In the genomic region with DNA sequence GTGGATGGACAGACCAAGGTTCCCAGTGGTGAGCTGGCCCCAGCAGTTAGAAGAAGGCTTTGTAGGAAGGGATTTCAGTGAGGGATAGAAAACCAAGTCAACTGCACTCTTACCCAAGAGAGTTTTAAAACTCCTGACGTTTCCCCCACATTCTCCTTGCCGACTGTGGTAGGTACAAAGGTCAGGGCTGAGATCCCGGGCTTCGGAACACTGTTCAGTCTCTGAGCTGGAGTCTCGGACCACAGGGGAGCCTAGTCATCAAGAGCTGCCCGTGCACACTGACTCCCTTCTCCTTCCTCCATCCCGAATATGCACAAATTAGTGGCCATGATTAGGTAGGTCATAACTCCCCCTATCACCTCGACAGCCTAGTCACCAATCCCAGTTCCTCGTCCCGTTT, we compare ENCODE assay signal across 10 mouse cellular contexts. TPM values are rescaled to one million over a fixed set of nuclear protein-coding genes. Genes with fewer than 3 reads are reported as not detected.
A peak's percentile ranks its signal among the peaks of the same experiment; 100 is the strongest.
DNase-seq lines count a peak whose midpoint lies in the region; ATAC-seq and TF ChIP-seq lines count a peak whose summit lies in the region.
"Had no signal": no experiment of that assay in that cellular context is flagged by ENCODE, and none has a peak within 500 bp of the region (broad histone marks: within the 10 kb centered on the region; RNA-seq: fewer than 3 reads in every experiment).

No protein-coding gene starts in this region.

- no peaks in the 10 kb centered on the region for H3K36me3 ChIP-seq in hindbrain, embryonic 14.5 days (replicated peaks; ENCODE audit: control insufficient read depth, insufficient read depth)
- H3K36me3 ChIP-seq in hindbrain, embryonic 11.5 days (ENCODE audit: control insufficient read depth, insufficient read depth, low read length), result no peaks in the 10 kb centered on the region
- no peaks in the 10 kb centered on the region for H3K36me3 ChIP-seq in forebrain, embryonic 16.5 days (ENCODE audit: control insufficient read depth, insufficient read depth)
- no peaks in the 10 kb centered on the region for H3K36me3 ChIP-seq in liver, postnatal 0 days (replicated peaks; ENCODE audit: insufficient read depth, low read length)
- H3K36me3 ChIP-seq: G1E had no signal

- peak; percentile 67 for DNase-seq in adrenal gland, postnatal 10 days
- DNase-seq in adrenal gland, adult 2 months, result no peak
- no peak for DNase-seq in hindbrain, embryonic 14.5 days (ENCODE audit: low spot score)
- DNase-seq in hindbrain, embryonic 11.5 days (ENCODE audit: low spot score), result no peak
- DNase-seq in liver, postnatal 0 days, result no peak
- no peak for DNase-seq in Muller cell, postnatal 12 days (ENCODE audit: inconsistent ontology term)
- DNase-seq in gastrocnemius, adult 8-10 months (ENCODE audit: low spot score in 2 of 2), result no peak

- WGBS in hindbrain, embryonic 14.5 days, result 71% methylated on average over 10 of the region's 10 CpGs
- 79% methylated on average over 10 of the region's 10 CpGs for WGBS in hindbrain, embryonic 11.5 days
- 78% methylated on average over 10 of the region's 10 CpGs for WGBS in forebrain, embryonic 16.5 days
- 62% methylated on average over 10 of the region's 10 CpGs for WGBS in liver, postnatal 0 days (ENCODE audit: insufficient replicate concordance)

- H3K27me3 ChIP-seq in hindbrain, embryonic 14.5 days (ENCODE audit: control insufficient read depth, insufficient read depth, low read length), result no peaks in the 10 kb centered on the region
- peaks cover 14% of the 10 kb centered on the region for H3K27me3 ChIP-seq in hindbrain, embryonic 11.5 days (ENCODE audit: control insufficient read depth, insufficient read depth, low read length)
- H3K27me3 ChIP-seq in forebrain, embryonic 16.5 days (replicated peaks; ENCODE audit: control insufficient read depth, insufficient read depth, low read length), result no peaks in the 10 kb centered on the region
- H3K27me3 ChIP-seq in liver, postnatal 0 days (ENCODE audit: insufficient read depth, low read length), result no peaks in the 10 kb centered on the region

- H3K4me1 ChIP-seq in hindbrain, embryonic 14.5 days (replicated peaks; ENCODE audit: control insufficient read depth, insufficient read depth, low read length), result peaks cover 13% of the 10 kb centered on the region
- H3K4me1 ChIP-seq in hindbrain, embryonic 11.5 days (replicated peaks; ENCODE audit: control insufficient read depth, insufficient read depth, low read length), result 0 out of 2 replicates have a peak, but pooled peaks cover 6% of the 10 kb centered on the region
- H3K4me1 ChIP-seq in forebrain, embryonic 16.5 days (replicated peaks; ENCODE audit: control insufficient read depth, insufficient read depth, low read length), result peaks cover 8% of the 10 kb centered on the region
- peaks cover 15% of the 10 kb centered on the region for H3K4me1 ChIP-seq in liver, postnatal 0 days (ENCODE audit: insufficient read depth)

- H3K4me2 ChIP-seq in hindbrain, embryonic 14.5 days (replicated peaks), result peak overlapping the region; percentile 88
- no peak overlapping the region for H3K4me2 ChIP-seq in hindbrain, embryonic 11.5 days (replicated peaks; ENCODE audit: low read depth, low read length)
- peak overlapping the region; percentile 97; the same call in 1 of the 2 replicates for H3K4me2 ChIP-seq in forebrain, embryonic 16.5 days (ENCODE audit: low read length)
- H3K4me2 ChIP-seq in liver, postnatal 0 days (ENCODE audit: low read depth, low read length), result peak overlapping the region; percentile 69

- no peaks in the 10 kb centered on the region for H3K9me3 ChIP-seq in hindbrain, embryonic 14.5 days (ENCODE audit: control insufficient read depth, low read length)
- H3K9me3 ChIP-seq in hindbrain, embryonic 11.5 days (ENCODE audit: control insufficient read depth, low read length), result no peaks in the 10 kb centered on the region
- no peaks in the 10 kb centered on the region for H3K9me3 ChIP-seq in forebrain, embryonic 16.5 days (ENCODE audit: control insufficient read depth, low read length)
- H3K9me3 ChIP-seq in liver, postnatal 0 days (ENCODE audit: low read length), result no peaks in the 10 kb centered on the region
- H3K9me3 ChIP-seq: G1E had no signal

- H3K4me3 ChIP-seq in hindbrain, embryonic 14.5 days (replicated peaks; ENCODE audit: low read length), result peak overlapping the region; percentile 71
- no peak overlapping the region for H3K4me3 ChIP-seq in hindbrain, embryonic 11.5 days (ENCODE audit: low read depth, low read length)
- H3K4me3 ChIP-seq in forebrain, embryonic 16.5 days (replicated peaks; ENCODE audit: low read length), result no peak overlapping the region
- peak overlapping the region; percentile 55 for H3K4me3 ChIP-seq in liver, postnatal 0 days (ENCODE audit: low read depth, low read length)
- H3K4me3 ChIP-seq: erythroblast, embryonic 14.5 days had no signal

- TF ChIP-seq CTCF in liver, postnatal 0 days (IDR thresholded peaks at IDR 0.05; ENCODE audit: low read depth), result no peak

- TF ChIP-seq EP300 in liver, postnatal 0 days (IDR thresholded peaks at IDR 0.05; ENCODE audit: low read depth), result no peak

- peak overlapping the region; percentile 92; the same call in 1 of the 2 replicates for H3K27ac ChIP-seq in hindbrain, embryonic 14.5 days
- H3K27ac ChIP-seq in hindbrain, embryonic 11.5 days (ENCODE audit: low read depth, low read length), result no peak overlapping the region
- H3K27ac ChIP-seq in forebrain, embryonic 16.5 days (ENCODE audit: low read length), result no peak overlapping the region
- peak overlapping the region; percentile 84 for H3K27ac ChIP-seq in liver, postnatal 0 days (ENCODE audit: low read depth)

- peak overlapping the region; percentile 80; the same call in 1 of the 2 replicates for H3K9ac ChIP-seq in hindbrain, embryonic 14.5 days
- H3K9ac ChIP-seq in hindbrain, embryonic 11.5 days (ENCODE audit: low read depth, low read length), result no peak overlapping the region
- no peak overlapping the region for H3K9ac ChIP-seq in forebrain, embryonic 16.5 days (replicated peaks; ENCODE audit: low read depth, low read length)
- H3K9ac ChIP-seq in liver, postnatal 0 days (replicated peaks), result 0 out of 2 replicates have a peak overlapping the region, but pooled peaks have one; percentile 61

- ATAC-seq in hindbrain, embryonic 14.5 days (ENCODE audit: low FRiP score), result no peak
- no peak for ATAC-seq in hindbrain, embryonic 11.5 days (ENCODE audit: low FRiP score)
- no peak for ATAC-seq in forebrain, embryonic 16.5 days
- no peak for ATAC-seq in liver, postnatal 0 days

RNA-seq across cellular contexts. Expression of a gene that starts 1.5 kb away (rescaled TPM):
- 10 to 100 TPM; 83.6 to 94.5 TPM for total RNA-seq in adrenal gland, postnatal 10 days (2021)
- 10 to 100 TPM; 33.6 to 39.9 TPM for total RNA-seq in adrenal gland, adult 2 months (2021)
- 15.8 and 20.5 TPM in 2 replicates for polyA plus RNA-seq in adrenal gland, adult 2 months (2012; rRNA removed)
- 56.6 and 61.8 TPM in 2 replicates for polyA plus RNA-seq in hindbrain, embryonic 14.5 days (2014; fragmentation: Nextera tagmentation; extraction: Ambion mirVana)
- 18.3 and 18.6 TPM in 2 replicates for polyA plus RNA-seq in hindbrain, embryonic 11.5 days (2014; fragmentation: Nextera tagmentation; extraction: Ambion mirVana)
- polyA plus RNA-seq in forebrain, embryonic 16.5 days (2015; fragmentation: Nextera tagmentation; extraction: Ambion mirVana), result 47.1 and 48.5 TPM in 2 replicates
- polyA plus RNA-seq in liver, postnatal 0 days (2015; fragmentation: Nextera tagmentation; extraction: Ambion mirVana), result 11.5 and 12.0 TPM in 2 replicates
- 10 to 100 TPM; 37.8 to 51.1 (median 48.1) TPM for total RNA-seq in gastrocnemius, adult 8-10 months (2022)

RNA-seq across cellular contexts. Expression of a gene that starts 47.3 kb away (rescaled TPM):
- total RNA-seq in adrenal gland, postnatal 10 days (2021), result 10 to 100 TPM; 20.4 to 23.5 TPM
- 10 to 100 TPM; 19.4 to 20.6 TPM for total RNA-seq in adrenal gland, adult 2 months (2021)
- 9.6 and 10.6 TPM in 2 replicates for polyA plus RNA-seq in adrenal gland, adult 2 months (2012; rRNA removed)
- 17.4 and 18.5 TPM in 2 replicates for polyA plus RNA-seq in hindbrain, embryonic 14.5 days (2014; fragmentation: Nextera tagmentation; extraction: Ambion mirVana)
- polyA plus RNA-seq in hindbrain, embryonic 11.5 days (2014; fragmentation: Nextera tagmentation; extraction: Ambion mirVana), result 14.2 and 15.4 TPM in 2 replicates
- 14.7 and 18.6 TPM in 2 replicates for polyA plus RNA-seq in forebrain, embryonic 16.5 days (2015; fragmentation: Nextera tagmentation; extraction: Ambion mirVana)
- polyA plus RNA-seq in liver, postnatal 0 days (2015; fragmentation: Nextera tagmentation; extraction: Ambion mirVana), result 7.8 and 9.2 TPM in 2 replicates
- 10 to 100 TPM in 3 of 4 experiments, 1 to 10 TPM in 1; 10.0 to 12.1 (median 12.0) TPM for total RNA-seq in gastrocnemius, adult 8-10 months (2022)

Comparison
In these comparisons a context has a peak if more than half of its experiments do, and no peak if none do; other contexts are left out.
1. H3K27ac ChIP-seq: peak in hindbrain, embryonic 14.5 days (single experiment) and liver, postnatal 0 days (single experiment); none in hindbrain, embryonic 11.5 days (single experiment) and forebrain, embryonic 16.5 days (single experiment).
2. H3K4me3 ChIP-seq: peak in hindbrain, embryonic 14.5 days (single experiment) and liver, postnatal 0 days (single experiment); none in hindbrain, embryonic 11.5 days (single experiment) and forebrain, embryonic 16.5 days (single experiment).
3. H3K9ac ChIP-seq: peak in hindbrain, embryonic 14.5 days (single experiment) and liver, postnatal 0 days (single experiment); none in hindbrain, embryonic 11.5 days (single experiment) and forebrain, embryonic 16.5 days (single experiment).